Mouse (Mus musculus) hindbrain, embryonic 15.5 days (tissue): ENCODE results near the gene Ankrd26. TPM values are rescaled to one million over a fixed set of nuclear protein-coding genes. Genes with fewer than 3 reads are reported as not detected.
"Not testable (repeated sequence)": the region's sequence is repeated elsewhere in the genome, so short reads cannot be mapped to it uniquely, and the experiment has no call there.

Experiments
- ATAC-seq: fragments of 200-750 bp; cut with Nextera tagmentation; 2 replicates; pipeline ENCODE4 v1.8.0; 2017; ENCODE audit warnings: low read depth, moderate number of reproducible peaks, moderate TSS enrichment; ENCODE audit not compliant: low FRiP score
- H3K27ac ChIP-seq: fragments of 300-500 bp; sonication (generic); replicated peaks from 2 replicates; pipeline ENCODE4 v1.5.1; 2015; ENCODE audit warnings: mild to moderate bottlenecking, inconsistent platforms
- H3K27me3 ChIP-seq: fragments of 300-500 bp; sonication (generic); 2 replicates; pipeline ENCODE4 v1.6.1; 2015; ENCODE audit warnings: control low read depth, inconsistent platforms
- H3K36me3 ChIP-seq: fragments of 300-500 bp; sonication (generic); 2 replicates; pipeline ENCODE4 v1.6.1; 2015; ENCODE audit warnings: control low read depth, inconsistent platforms
- H3K4me1 ChIP-seq: fragments of 300-500 bp; sonication (generic); replicated peaks from 2 replicates; pipeline ENCODE4 v1.6.1; 2015; ENCODE audit warnings: control low read depth, inconsistent platforms
- H3K4me2 ChIP-seq: fragments of 300-500 bp; sonication (generic); 2 replicates; pipeline ENCODE4 v1.6.1; 2015; ENCODE audit warnings: moderate library complexity, mild to moderate bottlenecking, inconsistent platforms
- H3K4me3 ChIP-seq: fragments of 300-500 bp; sonication (generic); 2 replicates; pipeline ENCODE4 v1.5.1; 2015; ENCODE audit warnings: mild to moderate bottlenecking, inconsistent platforms
- H3K9ac ChIP-seq: fragments of 300-500 bp; sonication (generic); 2 replicates; pipeline ENCODE4 v1.6.1; 2015; ENCODE audit warnings: inconsistent platforms
- H3K9me3 ChIP-seq: fragments of 300-500 bp; sonication (generic); 2 replicates; pipeline ENCODE4 v1.6.1; 2016; ENCODE audit warnings: control low read depth, inconsistent platforms
- WGBS: fragments of 180-500 bp; shearing (Covaris S2); methylation state at CpG from one replicate; pipeline ENCODE4 v1.1.7; 2015; 5-methylcytosine and 5-hydroxymethylcytosine counted together
- polyA plus RNA-seq: library from polyadenylated mRNA; unstranded; fragments of >200 nt; fragmentation: Nextera tagmentation; extraction: Ambion mirVana; gene quantifications from 2 replicates; pipeline ENCODE4 v1.2.1, GENCODE M21; 2015

Ankrd26 gene
- polyA plus RNA-seq, 1 experiment from 2014 or later: 14.5 TPM

DNA sequence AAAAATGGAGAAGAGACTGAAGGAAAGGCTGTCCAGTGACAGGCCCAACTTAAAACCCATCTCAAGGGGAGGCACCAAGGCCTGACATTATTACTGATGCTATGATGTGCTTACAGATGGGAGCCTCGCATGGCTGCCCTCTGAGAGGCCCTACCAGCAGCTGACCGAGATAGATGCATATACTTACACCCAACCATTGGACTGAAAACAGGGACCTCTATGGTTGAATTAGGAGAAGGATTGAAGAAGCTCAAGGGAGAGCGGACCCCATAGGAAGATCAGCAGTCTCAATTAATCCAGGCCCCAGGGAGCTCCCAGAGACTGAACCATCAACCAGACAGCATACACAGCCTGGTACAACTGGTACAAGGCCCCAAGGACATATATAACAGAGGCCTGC lies 5.8 kb upstream of the Ankrd26 start:
- no peak for ATAC-seq
- H3K27me3 ChIP-seq: no peaks in the 10 kb centered on the region
- WGBS: 94% methylated on average over 3 of the region's 3 CpGs
- H3K36me3 ChIP-seq: no peaks in the 10 kb centered on the region
- no peak overlapping the region for H3K4me3 ChIP-seq
- H3K9me3 ChIP-seq: no peaks in the 10 kb centered on the region
- H3K4me2 ChIP-seq: no peak overlapping the region
- H3K4me1 ChIP-seq: peaks cover 9% of the 10 kb centered on the region
- H3K9ac ChIP-seq: no peak overlapping the region
- H3K27ac ChIP-seq: no peak overlapping the region

DNA sequence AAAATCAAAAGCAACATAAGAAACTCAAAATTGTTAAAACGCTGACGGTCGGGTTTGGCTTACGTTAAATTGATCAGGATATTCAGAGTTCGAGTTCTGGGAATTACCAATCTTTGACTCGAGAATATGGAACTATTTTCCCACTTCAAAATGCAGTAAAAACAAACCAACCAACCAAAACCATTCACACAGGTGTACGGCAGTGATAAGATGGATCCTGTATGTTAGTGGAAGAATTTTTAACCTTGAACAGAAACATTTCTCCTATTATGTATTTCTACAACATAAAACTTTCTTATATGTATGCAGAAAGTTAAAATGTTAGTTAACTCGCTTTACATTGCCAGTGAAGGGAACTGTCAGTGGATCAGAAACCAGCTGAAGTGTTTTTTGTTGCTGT lies 801 bp downstream of the Ankrd26 start:
- 88% methylated on average over 8 of the region's 8 CpGs for WGBS
- peak overlapping the region; percentile 80 for H3K4me2 ChIP-seq
- H3K4me3 ChIP-seq: peak overlapping the region; percentile 62
- peak overlapping the region; percentile 80 for H3K9ac ChIP-seq
- peaks cover 14% of the 10 kb centered on the region for H3K36me3 ChIP-seq
- no peaks in the 10 kb centered on the region for H3K27me3 ChIP-seq
- no peak for ATAC-seq
- no peaks in the 10 kb centered on the region for H3K9me3 ChIP-seq
- H3K27ac ChIP-seq: 0 out of 2 replicates have a peak overlapping the region, but pooled peaks have one; percentile 84
- peaks cover 35% of the 10 kb centered on the region for H3K4me1 ChIP-seq

- H3K4me2 ChIP-seq: no peak overlapping the region
- no peak overlapping the region for H3K9ac ChIP-seq
- no peak for ATAC-seq
- H3K4me1 ChIP-seq: no peaks in the 10 kb centered on the region
- H3K27ac ChIP-seq: no peak overlapping the region
- H3K36me3 ChIP-seq: peaks cover 67% of the 10 kb centered on the region
- 94% methylated on average over 4 of the region's 4 CpGs for WGBS
- H3K9me3 ChIP-seq: no peaks in the 10 kb centered on the region
- H3K4me3 ChIP-seq: no peak overlapping the region
- H3K27me3 ChIP-seq: no peaks in the 10 kb centered on the region
These were observed 23.4 kb downstream of the Ankrd26 start for GRCm38 (mm10) chr6:118538627-118539026.

GRCm38 (mm10) chr6:118537201-118537600 lies 24.8 kb downstream of the Ankrd26 start:
- not testable (repeated sequence) for H3K4me3 ChIP-seq, H3K4me1 ChIP-seq, H3K9ac ChIP-seq, H3K9me3 ChIP-seq, H3K27ac ChIP-seq, ATAC-seq, H3K27me3 ChIP-seq, H3K4me2 ChIP-seq
- H3K36me3 ChIP-seq: peaks cover 66% of the 10 kb centered on the region

DNA sequence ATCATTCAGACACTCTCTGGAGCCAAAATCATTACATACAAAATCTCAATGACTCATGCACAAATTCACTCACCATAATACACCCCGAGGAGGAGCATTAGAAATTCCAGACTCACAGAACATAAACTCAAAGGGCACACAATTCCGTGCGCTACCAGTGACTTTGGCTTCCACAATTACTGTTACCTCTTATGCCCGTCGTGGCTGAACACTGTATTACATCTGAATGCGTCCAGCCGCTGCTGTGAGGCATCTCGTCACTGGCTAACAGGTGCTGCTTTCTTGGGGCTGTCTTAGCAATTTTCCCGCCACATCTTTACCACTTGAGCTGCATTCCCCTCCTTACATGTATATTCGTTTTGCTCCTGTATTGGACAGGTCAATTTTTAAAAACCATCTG lies 26.7 kb downstream of the Ankrd26 start:
- ATAC-seq: no peak
- Histone ChIP-seq H3K9ac (no peak overlapping the region), H3K27me3 (no peaks in the 10 kb centered on the region), H3K4me2 (no peak overlapping the region), H3K36me3 (peaks cover 77% of the 10 kb centered on the region), H3K4me3 (no peak overlapping the region), H3K27ac (no peak overlapping the region), H3K9me3 (no peaks in the 10 kb centered on the region), H3K4me1 (no peaks in the 10 kb centered on the region)
- 91% methylated on average over 10 of the region's 10 CpGs for WGBS

DNA sequence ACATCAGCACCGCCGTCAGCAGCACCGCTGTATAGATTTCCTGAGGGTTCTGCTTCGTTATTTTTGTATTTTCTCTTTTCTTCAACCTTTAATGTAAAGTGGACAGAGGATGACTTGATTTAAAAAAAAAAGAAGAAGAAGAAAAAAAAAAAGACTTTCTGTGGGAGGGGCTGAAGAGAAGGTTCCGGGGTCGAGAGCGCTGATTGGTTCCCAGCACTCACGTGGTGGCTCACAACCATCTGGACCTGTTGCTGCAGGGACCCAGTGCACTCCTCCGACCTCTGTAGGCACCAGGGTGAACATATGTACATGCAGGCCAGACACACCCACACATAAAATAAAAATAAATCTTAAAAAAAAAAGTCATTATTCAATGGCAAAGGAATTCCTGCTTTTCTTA lies 28.6 kb downstream of the Ankrd26 start:
- no peak for ATAC-seq
- Histone ChIP-seq H3K9me3 (no peaks in the 10 kb centered on the region), H3K27me3 (no peaks in the 10 kb centered on the region), H3K9ac (no peak overlapping the region), H3K4me2 (no peak overlapping the region), H3K4me3 (no peak overlapping the region), H3K36me3 (peaks cover 71% of the 10 kb centered on the region), H3K4me1 (no peaks in the 10 kb centered on the region), H3K27ac (no peak overlapping the region)
- 86% methylated on average over 9 of the region's 9 CpGs for WGBS

- 91% methylated on average over 7 of the region's 7 CpGs for WGBS
- Histone ChIP-seq H3K4me1 (no peaks in the 10 kb centered on the region), H3K27ac (no peak overlapping the region), H3K27me3 (no peaks in the 10 kb centered on the region), H3K4me3 (no peak overlapping the region), H3K9me3 (no peaks in the 10 kb centered on the region), H3K4me2 (no peak overlapping the region), H3K36me3 (peaks cover 73% of the 10 kb centered on the region), H3K9ac (no peak overlapping the region)
- no peak for ATAC-seq
These were observed 41.4 kb downstream of the Ankrd26 start for GRCm38 (mm10) chr6:118520668-118521067.

DNA sequence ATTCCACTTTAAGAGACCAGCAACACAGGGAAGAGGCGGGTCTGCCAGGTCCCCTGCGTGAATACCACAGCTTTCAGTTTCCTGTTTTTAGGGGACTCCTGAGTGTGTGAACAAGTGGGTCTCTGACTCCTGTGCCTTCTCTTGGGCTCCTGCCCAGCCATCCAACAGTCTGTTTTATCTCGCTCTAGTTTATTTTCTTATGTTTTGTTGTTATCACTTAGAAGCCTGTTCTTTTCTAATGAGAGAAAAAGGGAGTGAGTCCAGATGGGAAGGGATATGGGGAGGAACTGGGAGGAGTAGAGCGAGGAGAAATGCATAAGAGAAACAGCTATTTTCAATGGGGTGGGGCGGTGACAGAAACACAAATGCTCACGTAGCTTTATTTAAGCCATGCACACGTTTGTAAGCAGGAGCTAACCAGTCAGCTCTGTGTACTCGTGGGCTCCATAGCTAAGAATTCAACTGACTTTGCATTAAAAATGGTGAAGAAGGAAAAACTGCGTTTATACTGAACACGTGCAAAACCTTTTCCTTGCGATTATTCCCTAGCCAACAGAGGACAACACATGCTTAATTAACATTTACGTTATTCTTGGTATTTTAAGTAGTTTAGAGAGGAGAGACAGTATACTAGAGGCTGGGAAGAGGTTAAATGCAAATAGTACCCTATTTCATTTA lies 48.6 kb downstream of the Ankrd26 start:
- H3K4me2 ChIP-seq: no peak overlapping the region
- no peak overlapping the region for H3K27ac ChIP-seq
- H3K36me3 ChIP-seq: peaks cover 69% of the 10 kb centered on the region
- no peak overlapping the region for H3K4me3 ChIP-seq
- WGBS: 95% methylated on average over 12 of the region's 12 CpGs
- H3K4me1 ChIP-seq: no peaks in the 10 kb centered on the region
- no peaks in the 10 kb centered on the region for H3K9me3 ChIP-seq
- H3K27me3 ChIP-seq: no peaks in the 10 kb centered on the region
- H3K9ac ChIP-seq: no peak overlapping the region
- ATAC-seq: no peak

DNA sequence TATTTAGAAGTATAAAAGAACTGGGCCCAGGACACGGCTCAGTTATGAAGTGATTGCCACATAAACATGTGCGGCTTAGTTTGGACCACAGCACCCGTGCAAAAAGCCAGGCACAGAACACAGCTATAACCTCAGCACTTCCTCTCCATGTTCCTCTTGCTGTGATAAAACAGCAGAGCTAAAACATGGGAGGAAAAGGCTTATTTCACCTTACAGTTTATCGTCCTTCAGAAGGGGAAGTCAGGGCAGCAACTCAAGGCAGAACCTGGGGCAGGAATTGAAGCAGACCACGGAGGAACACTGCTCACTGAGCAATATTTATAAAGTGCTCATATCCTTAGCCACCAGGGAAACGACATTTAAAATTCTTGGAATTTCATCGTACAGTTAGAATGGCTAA lies 63.0 kb downstream of the Ankrd26 start:
- H3K36me3 ChIP-seq: peaks cover 21% of the 10 kb centered on the region
- H3K4me1 ChIP-seq: no peaks in the 10 kb centered on the region
- no peaks in the 10 kb centered on the region for H3K27me3 ChIP-seq
- no peak overlapping the region for H3K27ac ChIP-seq
- no peak for ATAC-seq
- no peaks in the 10 kb centered on the region for H3K9me3 ChIP-seq
- WGBS: 93% methylated on average over 7 of the region's 7 CpGs
- no peak overlapping the region for H3K4me2 ChIP-seq
- H3K9ac ChIP-seq: no peak overlapping the region
- no peak overlapping the region for H3K4me3 ChIP-seq

- Histone ChIP-seq H3K4me1 (peaks cover 10% of the 10 kb centered on the region), H3K4me3 (no peak overlapping the region), H3K27me3 (0 out of 2 replicates have a peak, but pooled peaks cover 9% of the 10 kb centered on the region), H3K9ac (no peak overlapping the region), H3K9me3 (no peaks in the 10 kb centered on the region), H3K27ac (no peak overlapping the region), H3K4me2 (no peak overlapping the region), H3K36me3 (no peaks in the 10 kb centered on the region)
- ATAC-seq: no peak
- WGBS: 74% methylated on average over 1 of the region's 1 CpGs
These were observed 79.9 kb downstream of the Ankrd26 start for GRCm38 (mm10) chr6:118482125-118482524.

GRCm38 (mm10) chr6:118478957-118479708 lies 82.9 kb downstream of the Ankrd26 start, which contains the start of gene Zfp9:
Gene Zfp9 (minus strand): TSS chr6:118479320.
- ATAC-seq: peak; percentile 95
- Histone ChIP-seq H3K4me2 (peak within 1 kb of the TSS; percentile 69), H3K27me3 (0 out of 2 replicates have a peak, but pooled peaks cover 9% of the 10 kb centered on the region), H3K9me3 (no peaks in the 10 kb centered on the region), H3K4me3 (peak within 1 kb of the TSS; percentile 72), H3K9ac (peak within 1 kb of the TSS; percentile 83), H3K27ac (peak within 1 kb of the TSS; percentile 92), H3K36me3 (no peaks in the 10 kb centered on the region), H3K4me1 (peaks cover 16% of the 10 kb centered on the region)
- under 1% methylated on average over 39 of the region's 57 CpGs for WGBS
